Mouse (Mus musculus) limb, embryonic 13.5 days (tissue): Measurements from ENCODE around the gene Tmem207. TPM values are rescaled to one million over a fixed set of nuclear protein-coding genes. Genes with fewer than 3 reads are reported as not detected.
A peak's percentile ranks its signal among the peaks of the same experiment; 100 is the strongest.

Experiments used
- ATAC-seq: fragments of 200-750 bp; cut with Nextera tagmentation; 2 replicates; pipeline ENCODE4 v1.8.0; 2017; ENCODE audit warnings: low read depth, moderate number of reproducible peaks, moderate TSS enrichment; ENCODE audit not compliant: low FRiP score
- H3K27ac ChIP-seq: fragments of 300-500 bp; sonication (generic); 2 replicates; pipeline ENCODE4 v1.5.1; 2015; ENCODE audit warnings: inconsistent platforms, mild to moderate bottlenecking, moderate library complexity
- H3K27me3 ChIP-seq: fragments of 300-500 bp; sonication (generic); 2 replicates; pipeline ENCODE4 v1.6.1; 2015; ENCODE audit warnings: mild to moderate bottlenecking, inconsistent platforms
- H3K36me3 ChIP-seq: fragments of 300-500 bp; sonication (generic); 2 replicates; pipeline ENCODE4 v1.6.1; 2015; ENCODE audit warnings: inconsistent platforms, mild to moderate bottlenecking, moderate library complexity
- H3K4me1 ChIP-seq: fragments of 300-500 bp; sonication (generic); 2 replicates; pipeline ENCODE4 v1.6.1; 2015; ENCODE audit warnings: inconsistent platforms
- H3K4me2 ChIP-seq: fragments of 300-500 bp; sonication (generic); replicated peaks from 2 replicates; pipeline ENCODE4 v1.6.1; 2015; ENCODE audit warnings: inconsistent platforms, mild to moderate bottlenecking, moderate library complexity
- H3K4me3 ChIP-seq: fragments of 300-500 bp; sonication (generic); 2 replicates; pipeline ENCODE4 v1.5.1; 2015; ENCODE audit warnings: moderate library complexity, mild to moderate bottlenecking, inconsistent platforms
- H3K9ac ChIP-seq: fragments of 300-500 bp; sonication (generic); 2 replicates; pipeline ENCODE4 v1.6.1; 2015; ENCODE audit warnings: mild to moderate bottlenecking, inconsistent platforms
- H3K9me3 ChIP-seq: fragments of 300-500 bp; sonication (generic); 2 replicates; pipeline ENCODE4 v1.6.1; 2016; ENCODE audit warnings: inconsistent platforms
- WGBS: fragments of 180-500 bp; shearing (Covaris S2); methylation state at CpG from one replicate; pipeline ENCODE4 v1.1.7; 2015; 5-methylcytosine and 5-hydroxymethylcytosine counted together
- polyA plus RNA-seq: library from polyadenylated mRNA; unstranded; fragments of >200 nt; fragmentation: Nextera tagmentation; extraction: Ambion mirVana; gene quantifications from 2 replicates; pipeline ENCODE4 v1.2.1, GENCODE M21; 2015

Tmem207 gene
- polyA plus RNA-seq, result not detected in 2 replicates

GRCm38 (mm10) chr16:26526669-26527068 is at the start of gene Tmem207:
Tmem207 (minus strand) TSS chr16:26526769.
- no peak within 1 kb of the TSS for H3K9ac ChIP-seq
- H3K4me1 ChIP-seq, result no peaks in the 10 kb centered on the region
- H3K27ac ChIP-seq, result no peak within 1 kb of the TSS
- 77% methylated on average over 4 of the region's 4 CpGs for WGBS
- H3K9me3 ChIP-seq, result no peaks in the 10 kb centered on the region
- H3K27me3 ChIP-seq, result no peaks in the 10 kb centered on the region
- no peak for ATAC-seq
- H3K36me3 ChIP-seq, result no peaks in the 10 kb centered on the region
- no peak within 1 kb of the TSS for H3K4me2 ChIP-seq
- no peak within 1 kb of the TSS for H3K4me3 ChIP-seq

GRCm38 (mm10) chr16:26574173-26574572 is 47.6 kb upstream of the Tmem207 start:
- 92% methylated on average over 5 of the region's 5 CpGs for WGBS
- Histone ChIP-seq H3K4me3 (no peak overlapping the region), H3K27ac (no peak overlapping the region), H3K27me3 (no peaks in the 10 kb centered on the region), H3K9me3 (no peaks in the 10 kb centered on the region), H3K4me1 (peaks cover 11% of the 10 kb centered on the region), H3K9ac (no peak overlapping the region), H3K36me3 (no peaks in the 10 kb centered on the region), H3K4me2 (no peak overlapping the region)
- ATAC-seq, result no peak

- no peaks in the 10 kb centered on the region for H3K27me3 ChIP-seq
- no peaks in the 10 kb centered on the region for H3K36me3 ChIP-seq
- H3K4me1 ChIP-seq, result peaks cover 13% of the 10 kb centered on the region
- no peak overlapping the region for H3K9ac ChIP-seq
- H3K4me3 ChIP-seq, result no peak overlapping the region
- H3K27ac ChIP-seq, result no peak overlapping the region
- no peak for ATAC-seq
- WGBS, result 87% methylated on average over 2 of the region's 2 CpGs
- no peaks in the 10 kb centered on the region for H3K9me3 ChIP-seq
- H3K4me2 ChIP-seq, result no peak overlapping the region
Measured at GRCm38 (mm10) chr16:26571836-26572235, 45.3 kb upstream of the Tmem207 start.

- H3K9ac ChIP-seq, result no peak overlapping the region
- no peak overlapping the region for H3K4me3 ChIP-seq
- peak; percentile 73 for ATAC-seq
- peaks cover 13% of the 10 kb centered on the region for H3K4me1 ChIP-seq
- no peaks in the 10 kb centered on the region for H3K27me3 ChIP-seq
- H3K27ac ChIP-seq, result no peak overlapping the region
- no peaks in the 10 kb centered on the region for H3K9me3 ChIP-seq
- H3K36me3 ChIP-seq, result no peaks in the 10 kb centered on the region
- H3K4me2 ChIP-seq, result no peak overlapping the region
Measured at GRCm38 (mm10) chr16:26569387-26569978, 42.9 kb upstream of the Tmem207 start.

- H3K9me3 ChIP-seq, result no peaks in the 10 kb centered on the region
- H3K9ac ChIP-seq, result no peak overlapping the region
- no peaks in the 10 kb centered on the region for H3K4me1 ChIP-seq
- 80% methylated on average over 2 of the region's 2 CpGs for WGBS
- no peaks in the 10 kb centered on the region for H3K27me3 ChIP-seq
- no peak overlapping the region for H3K4me2 ChIP-seq
- no peak overlapping the region for H3K27ac ChIP-seq
- H3K36me3 ChIP-seq, result no peaks in the 10 kb centered on the region
- H3K4me3 ChIP-seq, result no peak overlapping the region
- ATAC-seq, result no peak
Measured at GRCm38 (mm10) chr16:26562771-26563170, 36.2 kb upstream of the Tmem207 start.

- no peak overlapping the region for H3K4me2 ChIP-seq
- H3K4me3 ChIP-seq, result no peak overlapping the region
- no peaks in the 10 kb centered on the region for H3K36me3 ChIP-seq
- no peak overlapping the region for H3K9ac ChIP-seq
- H3K4me1 ChIP-seq, result no peaks in the 10 kb centered on the region
- no peaks in the 10 kb centered on the region for H3K27me3 ChIP-seq
- no peaks in the 10 kb centered on the region for H3K9me3 ChIP-seq
- 54% methylated on average over 2 of the region's 2 CpGs for WGBS
- ATAC-seq, result no peak
- H3K27ac ChIP-seq, result no peak overlapping the region
Measured at GRCm38 (mm10) chr16:26561743-26562142, 35.2 kb upstream of the Tmem207 start.

- 81% methylated on average over 1 of the region's 1 CpGs for WGBS
- Histone ChIP-seq H3K4me1 (no peaks in the 10 kb centered on the region), H3K36me3 (no peaks in the 10 kb centered on the region), H3K9ac (no peak overlapping the region), H3K27me3 (no peaks in the 10 kb centered on the region), H3K27ac (no peak overlapping the region), H3K9me3 (no peaks in the 10 kb centered on the region), H3K4me3 (no peak overlapping the region), H3K4me2 (no peak overlapping the region)
- no peak for ATAC-seq
Measured at GRCm38 (mm10) chr16:26558797-26559196, 32.2 kb upstream of the Tmem207 start.

- Histone ChIP-seq H3K4me1 (no peaks in the 10 kb centered on the region; the same call in 1 of the 2 replicates), H3K27me3 (no peaks in the 10 kb centered on the region), H3K27ac (no peak overlapping the region), H3K9me3 (no peaks in the 10 kb centered on the region), H3K36me3 (no peaks in the 10 kb centered on the region), H3K4me3 (no peak overlapping the region), H3K9ac (no peak overlapping the region), H3K4me2 (no peak overlapping the region)
- no peak for ATAC-seq
- 36% methylated on average over 3 of the region's 3 CpGs for WGBS
Measured at GRCm38 (mm10) chr16:26552234-26552633, 25.7 kb upstream of the Tmem207 start.

GRCm38 (mm10) chr16:26549221-26549620 is 22.7 kb upstream of the Tmem207 start:
- no peaks in the 10 kb centered on the region for H3K36me3 ChIP-seq
- no peak overlapping the region for H3K9ac ChIP-seq
- H3K27me3 ChIP-seq, result no peaks in the 10 kb centered on the region
- no peak overlapping the region for H3K27ac ChIP-seq
- no peaks in the 10 kb centered on the region for H3K9me3 ChIP-seq
- no peak overlapping the region for H3K4me2 ChIP-seq
- WGBS, result 88% methylated on average over 2 of the region's 2 CpGs
- ATAC-seq, result no peak
- no peak overlapping the region for H3K4me3 ChIP-seq
- H3K4me1 ChIP-seq, result peaks cover 11% of the 10 kb centered on the region; the same call in 1 of the 2 replicates

- H3K4me1 ChIP-seq, result peaks cover 11% of the 10 kb centered on the region; the same call in 1 of the 2 replicates
- WGBS, result 48% methylated on average over 1 of the region's 1 CpGs
Measured at GRCm38 (mm10) chr16:26546879-26547206, 20.3 kb upstream of the Tmem207 start.

GRCm38 (mm10) chr16:26546170-26546878 is 19.8 kb upstream of the Tmem207 start:
- no peak for ATAC-seq
- WGBS, result 6% methylated on average over 7 of the region's 7 CpGs
- no peaks in the 10 kb centered on the region for H3K36me3 ChIP-seq
- H3K27ac ChIP-seq, result no peak overlapping the region
- no peak overlapping the region for H3K9ac ChIP-seq
- H3K27me3 ChIP-seq, result no peaks in the 10 kb centered on the region
- no peak overlapping the region for H3K4me2 ChIP-seq
- H3K4me3 ChIP-seq, result no peak overlapping the region
- H3K4me1 ChIP-seq, result peaks cover 11% of the 10 kb centered on the region; the same call in 1 of the 2 replicates
- H3K9me3 ChIP-seq, result no peaks in the 10 kb centered on the region

More at GRCm38 (mm10) chr16:26546879-26547206, 20.3 kb upstream of the Tmem207 start:
- Histone ChIP-seq H3K4me2 (no peak overlapping the region), H3K36me3 (no peaks in the 10 kb centered on the region), H3K9ac (no peak overlapping the region), H3K9me3 (no peaks in the 10 kb centered on the region), H3K27ac (no peak overlapping the region), H3K4me3 (no peak overlapping the region), H3K27me3 (no peaks in the 10 kb centered on the region)
- no peak for ATAC-seq

GRCm38 (mm10) chr16:26532287-26532686 is 5.7 kb upstream of the Tmem207 start:
- ATAC-seq, result no peak
- Histone ChIP-seq H3K36me3 (no peaks in the 10 kb centered on the region), H3K4me1 (no peaks in the 10 kb centered on the region), H3K27me3 (no peaks in the 10 kb centered on the region), H3K27ac (no peak overlapping the region), H3K4me3 (no peak overlapping the region), H3K9ac (no peak overlapping the region), H3K9me3 (no peaks in the 10 kb centered on the region), H3K4me2 (no peak overlapping the region)
- 69% methylated on average over 1 of the region's 1 CpGs for WGBS

- ATAC-seq, result no peak
- no peak overlapping the region for H3K4me2 ChIP-seq
- no peak overlapping the region for H3K4me3 ChIP-seq
- H3K9ac ChIP-seq, result no peak overlapping the region
- H3K36me3 ChIP-seq, result no peaks in the 10 kb centered on the region
- no peaks in the 10 kb centered on the region for H3K27me3 ChIP-seq
- H3K27ac ChIP-seq, result no peak overlapping the region
- WGBS, result 83% methylated on average over 1 of the region's 1 CpGs
- no peaks in the 10 kb centered on the region for H3K9me3 ChIP-seq
- H3K4me1 ChIP-seq, result no peaks in the 10 kb centered on the region
Measured at GRCm38 (mm10) chr16:26530451-26530850, 3.9 kb upstream of the Tmem207 start.
